In genomic region chr2:13409767-13410519, GRCm38 (mm10) we compare ENCODE assay signal across 8 mouse cellular contexts.
DNase-seq lines count a peak whose midpoint lies in the region; ATAC-seq and TF ChIP-seq lines count a peak whose summit lies in the region.
"Had no signal": no experiment of that assay in that cellular context is flagged by ENCODE, and none has a peak within 500 bp of the region (broad histone marks: within the 10 kb centered on the region; RNA-seq: fewer than 3 reads in every experiment).

No protein-coding gene starts in this region.

- 0 out of 2 replicates have a peak, but pooled peaks cover 3% of the 10 kb centered on the region for H3K4me1 ChIP-seq in kidney, embryonic 14.5 days (ENCODE audit: control insufficient read depth, insufficient read depth, low read length)
- H3K4me1 ChIP-seq in CH12.LX (ENCODE audit: control insufficient read depth in 1 of 2, insufficient read depth in 2 of 2), result peaks cover 16 to 45% of the 10 kb centered on the region in 2 experiments
- H3K4me1 ChIP-seq in intestine, embryonic 16.5 days (ENCODE audit: control insufficient read depth, insufficient read depth, low read length), result 0 out of 2 replicates have a peak, but pooled peaks cover 5% of the 10 kb centered on the region

- no peaks in the 10 kb centered on the region for H3K36me3 ChIP-seq in kidney, embryonic 14.5 days (ENCODE audit: control insufficient read depth, insufficient read depth, low read length)
- no peaks in the 10 kb centered on the region for H3K36me3 ChIP-seq in CH12.LX (replicated peaks in 1 of 2; ENCODE audit: control insufficient read depth in 1 of 2, insufficient read depth in 1 of 2, low read length in 1 of 2)
- H3K36me3 ChIP-seq in intestine, embryonic 16.5 days (ENCODE audit: control insufficient read depth, insufficient read depth, low read length), result no peaks in the 10 kb centered on the region

- TF ChIP-seq CTCF in CH12.LX (conservative IDR thresholded peaks at IDR 0.05 in 1 of 2, IDR thresholded peaks at IDR 0.05 in 1 of 2; ENCODE audit: low read depth in 2 of 2, low read length in 2 of 2), result no peak
- TF ChIP-seq CTCF in brain, embryonic 14.5 days (IDR thresholded peaks at IDR 0.05; ENCODE audit: borderline replicate concordance, extremely low read depth, insufficient read depth, insufficient read length), result no peak

- peak; percentile 22; the same call in 1 of the 2 replicates for ATAC-seq in kidney, embryonic 14.5 days (ENCODE audit: low FRiP score, low TSS enrichment)
- 0 out of 2 replicates have a peak, but pooled peaks have one; percentile 9 for ATAC-seq in megakaryocyte-erythroid progenitor cell, adult 5-6 weeks (replicated peaks; ENCODE audit: low FRiP score, low TSS enrichment, poor library complexity, severe bottlenecking)
- no peak for ATAC-seq in intestine, embryonic 16.5 days

- H3K27ac ChIP-seq in kidney, embryonic 14.5 days (ENCODE audit: low read depth, low read length), result no peak overlapping the region
- H3K27ac ChIP-seq in CH12.LX (ENCODE audit: insufficient read depth, low read depth), result no peak overlapping the region
- no peak overlapping the region for H3K27ac ChIP-seq in intestine, embryonic 16.5 days (ENCODE audit: low read length)

- no peaks in the 10 kb centered on the region for H3K79me2 ChIP-seq in CH12.LX (replicated peaks; ENCODE audit: control insufficient read depth, extremely low read depth, insufficient read depth, poor library complexity, severe bottlenecking)

- H3K4me3 ChIP-seq in kidney, embryonic 14.5 days (ENCODE audit: low read length), result no peak overlapping the region
- no peak overlapping the region for H3K4me3 ChIP-seq in CH12.LX (replicated peaks in 1 of 3; ENCODE audit: low read depth in 2 of 3, low read length in 2 of 3, poor library complexity in 1 of 3)
- no peak overlapping the region for H3K4me3 ChIP-seq in intestine, embryonic 16.5 days (ENCODE audit: low read length)

- DNase-seq in kidney, adult 11 months, result no peak
- peak; percentile 79 for DNase-seq in CH12.LX (ENCODE audit: extremely low read depth)
- peak; percentile 51 for DNase-seq in brain, embryonic 14.5 days (ENCODE audit: low read depth)
- no peak for DNase-seq in cerebellum, postnatal 25 days
- DNase-seq: kidney, adult 9 months had no signal

- no peak overlapping the region for H3K4me2 ChIP-seq in kidney, embryonic 14.5 days (replicated peaks; ENCODE audit: low read depth, low read length)
- H3K4me2 ChIP-seq in CH12.LX (ENCODE audit: insufficient read depth, low read depth, poor library complexity, severe bottlenecking), result no peak overlapping the region
- H3K4me2 ChIP-seq in intestine, embryonic 16.5 days (ENCODE audit: low read depth, low read length), result no peak overlapping the region

- no peak for TF ChIP-seq POLR2A in CH12.LX (IDR thresholded peaks at IDR 0.05; ENCODE audit: low read depth, low read length)
- TF ChIP-seq POLR2A in brain, embryonic 14.5 days (IDR thresholded peaks at IDR 0.05; ENCODE audit: borderline replicate concordance, extremely low read depth, insufficient read depth, insufficient read length, poor library complexity, severe bottlenecking), result no peak

- in situ Hi-C loops in CH12.LX (cut with MboI; ENCODE audit: low pct_ligation_motif_present, low pct_unique_long_range_greater_than_20kb, low sequenced_read_pairs), result loop anchor here (10.0 kb wide), 1 partner anchor 165 kb away; the partner anchor contains the start of gene Vim

- H3K9ac ChIP-seq in kidney, embryonic 14.5 days (ENCODE audit: low read depth, low read length), result no peak overlapping the region
- H3K9ac ChIP-seq in CH12.LX (ENCODE audit: insufficient read depth, low read depth), result no peak overlapping the region
- H3K9ac ChIP-seq in intestine, embryonic 16.5 days (ENCODE audit: low read depth, low read length), result no peak overlapping the region

- H3K9me3 ChIP-seq in kidney, embryonic 14.5 days (ENCODE audit: control insufficient read depth, low read length), result no peaks in the 10 kb centered on the region
- no peaks in the 10 kb centered on the region for H3K9me3 ChIP-seq in CH12.LX (replicated peaks; ENCODE audit: low read length)
- no peaks in the 10 kb centered on the region for H3K9me3 ChIP-seq in intestine, embryonic 16.5 days (ENCODE audit: control insufficient read depth, low read length)

- no peaks in the 10 kb centered on the region for H3K27me3 ChIP-seq in kidney, embryonic 14.5 days (ENCODE audit: control insufficient read depth, insufficient read depth, low read length)
- no peaks in the 10 kb centered on the region for H3K27me3 ChIP-seq in CH12.LX (replicated peaks)
- H3K27me3 ChIP-seq in intestine, embryonic 16.5 days (replicated peaks; ENCODE audit: control insufficient read depth, insufficient read depth, low read length), result no peaks in the 10 kb centered on the region

- 73% methylated on average over 2 of the region's 2 CpGs for WGBS in kidney, embryonic 14.5 days
- 78% methylated on average over 2 of the region's 2 CpGs for WGBS in intestine, embryonic 16.5 days

- TF ChIP-seq EP300 in CH12.LX (IDR thresholded peaks at IDR 0.05; ENCODE audit: low read length), result no peak; the same call in 1 of the 2 replicates

- dilution Hi-C loops in CH12.LX (cut with MboI; ENCODE audit: extremely low pct_ligation_motif_present, extremely low pct_unique_long_range_greater_than_20kb, low sequenced_read_pairs), result no loop called here

- no peak for TF ChIP-seq RAD21 in CH12.LX (IDR thresholded peaks at IDR 0.05; ENCODE audit: low read depth, low read length)

TF ChIP-seq in CH12.LX, 34 proteins besides CTCF, POLR2A, EP300 and RAD21:
- TF ChIP-seq SIN3A (IDR thresholded peaks at IDR 0.05; ENCODE audit: low read length) (no peak), JUND (conservative IDR thresholded peaks at IDR 0.05; ENCODE audit: low read depth, low read length) (peak; percentile 88), MXI1 (IDR thresholded peaks at IDR 0.05; ENCODE audit: low read depth, low read length) (0 out of 2 replicates have a peak, but pooled peaks have one; percentile 33), HCFC1 (IDR thresholded peaks at IDR 0.05; ENCODE audit: low read depth, low read length) (no peak), MAX (IDR thresholded peaks at IDR 0.05; ENCODE audit: low read length) (no peak), BHLHE40 (IDR thresholded peaks at IDR 0.05; ENCODE audit: low read depth, low read length) (peak; percentile 76), IRF4 (IDR thresholded peaks at IDR 0.05; ENCODE audit: low read depth, low read length) (peak; percentile 38; the same call in 1 of the 2 replicates), TBP (conservative IDR thresholded peaks at IDR 0.05; ENCODE audit: low read depth, low read length) (no peak), MEF2A (IDR thresholded peaks at IDR 0.05; ENCODE audit: borderline replicate concordance, low read depth, low read length) (no peak), TCF12 (IDR thresholded peaks at IDR 0.05; ENCODE audit: low read depth, low read length) (no peak), USF2 (conservative IDR thresholded peaks at IDR 0.05; ENCODE audit: low read depth, low read length) (no peak), ETS1 (conservative IDR thresholded peaks at IDR 0.05; ENCODE audit: low read depth, low read length) (peak; percentile 95), ELF1 (IDR thresholded peaks at IDR 0.05; ENCODE audit: low read depth, low read length) (no peak), PAX5 (IDR thresholded peaks at IDR 0.05; ENCODE audit: low read length) (no peak), JUN (IDR thresholded peaks at IDR 0.05; ENCODE audit: insufficient read depth, low read depth, low read length) (peak; percentile 57), ZC3H11A (IDR thresholded peaks at IDR 0.05; ENCODE audit: low read depth, low read length) (no peak), ZNF384 (IDR thresholded peaks at IDR 0.05; ENCODE audit: low read depth, low read length) (peak; percentile 83), USF1 (IDR thresholded peaks at IDR 0.05; ENCODE audit: low read depth, low read length) (no peak), NRF1 (IDR thresholded peaks at IDR 0.05; ENCODE audit: low read depth, low read length) (no peak)

Comparison
In these comparisons a context has a peak if more than half of its experiments do, and no peak if none do; other contexts are left out.
1. DNase-seq: peak in CH12.LX (single experiment) and brain, embryonic 14.5 days (single experiment); none in kidney, adult 11 months (single experiment) and cerebellum, postnatal 25 days (0 of 2).